Mouse (Mus musculus) neutrophil, adult 5-6 weeks (primary cell): ENCODE measurements around the gene Ift122. TPM values are rescaled to one million over a fixed set of nuclear protein-coding genes. Genes with fewer than 3 reads are reported as not detected.

Source experiments
- ATAC-seq: fragments of 151-379, 151-347 bp; 2 replicates; pipeline ENCODE4 v1.8.0; 2017; ENCODE audit warnings: mild to moderate bottlenecking, moderate TSS enrichment; ENCODE audit not compliant: insufficient number of reproducible peaks, poor library complexity, low FRiP score, severe bottlenecking; ENCODE audit errors: extremely low read depth
- total RNA-seq: library from RNA; stranded (forward); fragments of 200-1000 nt; gene quantifications from 2 replicates; pipeline ENCODE4 v1.2.3, GENCODE M21; 2017

The Ift122 gene
- total RNA-seq, 1 experiment from 2014 or later = 2.8 TPM

GRCm38 (mm10) chr6:115914511-115915202 is 61.4 kb downstream of the Ift122 start:
- no peak for ATAC-seq

GRCm38 (mm10) chr6:115915601-115916445 is 62.6 kb downstream of the Ift122 start:
- no peak for ATAC-seq

- ATAC-seq = no peak
Measured at GRCm38 (mm10) chr6:115916611-115917010, 63.3 kb downstream of the Ift122 start.

- ATAC-seq = no peak
Measured at GRCm38 (mm10) chr6:115918615-115919014, 65.3 kb downstream of the Ift122 start.

- ATAC-seq = no peak
Measured at GRCm38 (mm10) chr6:115919876-115920275, 66.6 kb downstream of the Ift122 start.

- ATAC-seq = no peak
Measured at GRCm38 (mm10) chr6:115924829-115925228, 71.6 kb downstream of the Ift122 start.

- ATAC-seq = no peak
Measured at GRCm38 (mm10) chr6:115926416-115926815, 73.1 kb downstream of the Ift122 start.

- no peak for ATAC-seq
Measured at GRCm38 (mm10) chr6:115927292-115928242, 74.3 kb downstream of the Ift122 start.

GRCm38 (mm10) chr6:115930018-115930417 is 76.7 kb downstream of the Ift122 start:
- ATAC-seq = no peak

GRCm38 (mm10) chr6:115931639-115932038 is 78.4 kb downstream of the Ift122 start, which contains the start of gene Rho:
TSS of gene Rho (plus strand) at chr6:115931748.
- no peak for ATAC-seq

- no peak for ATAC-seq
Measured at GRCm38 (mm10) chr6:115932391-115932790, 79.1 kb downstream of the Ift122 start.

GRCm38 (mm10) chr6:115935544-115935943 is 82.3 kb downstream of the Ift122 start:
- ATAC-seq = no peak

- ATAC-seq = no peak
Measured at GRCm38 (mm10) chr6:115938011-115938410, 84.7 kb downstream of the Ift122 start.

- no peak for ATAC-seq
Measured at GRCm38 (mm10) chr6:115938798-115939197, 85.5 kb downstream of the Ift122 start.

- no peak for ATAC-seq
Measured at GRCm38 (mm10) chr6:115940603-115941002, 87.3 kb downstream of the Ift122 start.

- ATAC-seq = no peak
Measured at GRCm38 (mm10) chr6:115941128-115941527, 87.9 kb downstream of the Ift122 start.

GRCm38 (mm10) chr6:115943498-115944427 is 90.5 kb downstream of the Ift122 start:
- no peak for ATAC-seq

GRCm38 (mm10) chr6:115944638-115945037 is 91.4 kb downstream of the Ift122 start, which contains the start of gene H1foo:
TSS of gene H1foo (plus strand) at chr6:115944938.
- ATAC-seq = no peak
